Mouse (Mus musculus) CH12F3 (cell line): ENCODE data around the gene Hydin.
"Not testable (repeated sequence)": the region's sequence is repeated elsewhere in the genome, so short reads cannot be mapped to it uniquely, and the experiment has no call there.

ENCODE experiments used
- in situ Hi-C: fragments of 300-500 bp; cut with MboI; formaldehyde crosslinking; loops from 2 replicates; pipeline ENCODE4 v1.14.3; 2020; ENCODE audit warnings: low sequenced_read_pairs

Gene Hydin

DNA sequence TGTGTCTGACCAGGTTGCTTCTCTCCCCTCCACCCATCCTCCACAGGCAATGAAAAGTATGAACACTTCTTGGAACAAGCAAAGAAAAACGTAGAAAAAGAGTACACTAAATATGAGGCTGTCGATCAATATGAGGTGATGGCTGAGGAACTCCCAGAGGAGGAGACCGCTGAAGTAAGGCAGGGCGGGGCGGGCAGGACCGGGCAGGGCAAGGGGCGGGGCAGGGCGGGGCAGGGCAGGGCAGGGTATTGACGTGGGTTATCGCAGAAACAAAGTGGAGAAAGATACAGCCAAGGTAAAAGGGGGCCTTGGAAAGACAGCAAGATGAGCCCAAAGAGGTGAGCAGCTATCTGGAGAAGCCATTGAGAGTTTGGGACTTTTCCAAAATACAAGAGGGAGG lies 236.1 kb downstream of the Hydin start:
- in situ Hi-C loops = no loop called here

DNA sequence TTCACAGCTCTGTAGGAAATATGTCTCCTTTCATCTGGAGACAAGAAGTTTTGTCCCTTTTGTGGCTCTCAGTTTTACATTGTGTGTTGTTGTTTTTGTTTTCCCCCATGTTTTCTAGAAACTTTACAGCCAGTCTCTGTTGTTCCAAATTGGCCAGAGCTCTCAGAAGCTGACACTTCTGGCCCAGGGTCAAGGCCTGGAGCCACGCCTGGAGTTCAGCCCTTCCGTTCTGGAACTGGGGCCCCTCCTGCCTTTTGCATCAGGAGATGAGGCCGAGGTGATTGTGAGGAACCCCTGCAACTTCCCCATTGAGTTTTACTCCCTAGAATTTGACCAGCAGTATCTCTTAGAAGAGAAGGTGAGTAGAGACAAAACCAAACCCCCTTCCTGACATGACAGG lies 242.0 kb downstream of the Hydin start:
- in situ Hi-C loops = no loop called here

DNA sequence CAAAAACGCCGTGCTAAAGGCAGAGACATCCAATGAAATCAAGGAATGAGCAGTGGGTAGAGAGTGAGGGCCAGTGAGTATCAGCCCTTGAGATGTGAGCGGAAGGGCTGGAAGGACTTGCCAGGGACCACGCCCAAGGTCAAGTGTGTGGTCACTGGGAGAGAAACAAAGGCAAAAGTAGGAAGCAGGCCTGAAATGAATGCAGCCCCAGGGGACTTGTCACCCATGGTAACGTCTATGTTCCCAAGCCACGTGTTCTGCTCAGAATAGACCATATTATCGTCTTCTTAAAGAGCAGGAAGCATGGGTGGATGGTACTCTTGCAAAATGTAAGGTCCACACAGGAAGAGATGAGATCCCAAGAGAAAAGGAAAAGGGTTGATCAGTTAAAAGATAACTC lies 253.0 kb downstream of the Hydin start:
- in situ Hi-C loops = no loop called here

DNA sequence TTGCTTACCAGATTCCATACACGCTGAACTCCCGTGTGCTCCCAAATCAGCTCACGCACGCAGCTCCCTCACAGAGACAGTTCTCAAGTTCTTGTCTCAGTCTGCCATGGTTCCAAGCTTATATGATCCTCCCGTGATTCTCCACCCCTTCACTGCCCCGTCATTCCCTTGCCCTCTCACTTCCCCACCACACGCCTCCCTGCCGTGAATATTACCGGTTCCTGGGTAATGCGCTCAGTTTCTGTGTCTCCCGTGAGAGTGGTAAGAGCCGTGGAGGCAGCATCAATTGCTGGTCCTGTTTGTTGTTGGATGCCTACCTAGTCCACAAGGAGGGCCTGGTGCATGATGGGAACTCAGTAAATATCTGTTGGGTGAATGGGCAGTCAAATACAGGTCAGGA lies 255.1 kb downstream of the Hydin start:
- in situ Hi-C loops = no loop called here

DNA sequence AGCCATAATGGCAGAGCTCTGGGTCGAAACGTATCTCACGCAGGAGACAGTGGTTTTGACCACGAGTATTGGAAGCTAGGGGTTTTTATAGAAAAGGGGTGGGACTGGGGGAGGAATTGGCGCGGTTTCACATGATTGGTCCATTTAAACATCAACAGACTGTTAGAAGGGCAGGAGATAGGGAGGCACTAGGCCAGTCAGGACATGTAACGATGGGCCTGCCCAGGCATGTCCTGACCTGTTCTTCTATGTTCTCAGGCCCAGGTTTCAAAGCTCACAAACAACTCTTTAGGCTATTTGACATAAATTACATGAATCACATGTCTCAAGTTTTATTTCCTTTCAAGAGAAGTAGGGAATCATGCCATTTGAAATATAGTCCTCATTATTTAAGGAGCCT lies 255.7 kb downstream of the Hydin start:
- in situ Hi-C loops = not testable (repeated sequence)

DNA sequence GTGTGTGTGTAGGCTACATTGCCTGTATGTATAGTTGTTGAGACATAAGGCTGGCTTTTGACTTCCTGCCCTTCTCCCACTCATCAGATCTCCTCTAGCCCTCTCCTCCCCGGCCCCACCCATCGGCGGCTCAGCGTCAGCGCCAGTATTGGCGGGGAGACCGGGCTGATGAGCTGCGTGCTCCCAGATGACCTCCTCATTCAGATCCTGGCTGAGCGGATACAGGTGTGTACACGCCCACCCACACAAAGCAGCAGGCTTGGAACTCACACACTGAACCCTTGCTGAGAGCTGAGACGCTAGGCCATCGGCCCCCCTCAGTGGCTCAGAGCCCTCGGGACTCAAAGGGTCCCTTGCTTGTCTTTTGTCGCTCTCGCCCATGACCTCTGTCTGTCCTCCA lies 256.2 kb downstream of the Hydin start:
- in situ Hi-C loops = no loop called here

DNA sequence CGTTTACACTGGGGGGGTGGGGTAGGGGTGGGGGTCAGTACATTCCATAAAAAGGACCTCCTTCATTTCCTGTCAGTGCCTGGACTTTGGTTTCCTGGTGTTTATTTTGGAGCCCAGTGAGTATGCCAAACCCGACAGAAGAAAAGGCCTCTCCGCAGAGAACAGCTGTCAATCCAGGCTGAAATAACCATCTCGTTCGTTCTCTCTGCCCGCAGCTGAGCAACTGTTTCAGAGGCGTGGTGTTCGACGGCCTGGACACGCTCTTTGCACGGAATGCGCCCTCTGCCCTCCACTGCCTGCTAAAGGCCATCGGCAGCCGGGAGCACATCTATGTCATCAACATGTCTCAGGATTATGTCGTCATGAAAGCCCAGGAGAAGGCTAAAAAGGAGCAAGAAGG lies 258.5 kb downstream of the Hydin start:
- in situ Hi-C loops = no loop called here

DNA sequence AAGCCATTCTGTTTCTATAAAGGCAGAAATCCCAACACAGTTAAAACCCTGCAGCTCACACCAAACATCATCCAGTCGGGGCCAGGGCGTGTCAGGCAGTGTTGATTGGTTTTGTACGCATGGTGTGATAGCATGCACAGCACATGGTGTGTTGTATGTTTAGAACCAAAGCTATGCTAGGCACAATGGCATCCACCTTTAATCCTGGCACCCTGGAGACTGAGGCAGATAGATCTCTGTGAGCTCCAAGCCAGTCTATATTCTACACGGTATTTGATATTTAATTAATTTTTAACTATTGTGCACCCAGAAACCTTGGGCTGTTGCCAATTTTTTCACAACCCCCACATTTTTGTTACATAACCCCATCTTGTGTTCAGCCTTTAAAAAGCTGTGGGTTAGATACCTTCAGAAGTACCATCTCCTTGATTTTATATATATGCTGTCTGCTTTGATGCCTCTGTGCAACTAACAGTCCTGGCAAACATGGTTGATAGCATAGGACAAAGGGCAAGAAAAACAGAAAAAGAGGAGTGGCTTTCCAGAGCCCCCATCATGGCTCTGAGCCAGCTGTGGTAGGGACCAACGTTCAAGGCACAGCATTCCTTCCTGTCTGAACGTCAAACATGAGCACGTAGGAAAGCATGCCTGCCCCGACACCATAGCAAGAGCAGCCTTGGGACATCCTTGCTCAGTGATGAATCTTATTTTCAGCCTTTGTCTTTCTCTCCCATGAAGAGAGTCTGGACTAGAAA lies 263.4 kb downstream of the Hydin start:
- in situ Hi-C loops = no loop called here

DNA sequence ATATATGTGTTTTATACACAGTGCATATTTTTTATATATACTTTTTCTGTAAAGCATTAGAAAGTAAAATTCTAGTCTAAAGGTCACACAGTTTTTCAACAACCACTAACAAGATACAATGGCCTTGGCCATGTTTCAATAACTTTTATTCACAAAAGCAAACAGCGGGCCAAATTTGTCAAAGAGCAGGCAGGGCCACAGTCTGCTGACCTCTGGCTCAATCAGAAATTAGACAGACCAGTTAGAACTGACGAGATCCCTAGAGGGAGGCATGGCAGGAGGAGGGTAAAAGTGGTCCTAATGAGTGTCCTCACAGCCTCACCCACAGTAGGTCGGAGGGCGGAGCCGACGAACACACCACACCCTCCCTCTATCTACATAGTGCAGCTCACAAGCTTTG lies 267.0 kb downstream of the Hydin start:
- in situ Hi-C loops = no loop called here

DNA sequence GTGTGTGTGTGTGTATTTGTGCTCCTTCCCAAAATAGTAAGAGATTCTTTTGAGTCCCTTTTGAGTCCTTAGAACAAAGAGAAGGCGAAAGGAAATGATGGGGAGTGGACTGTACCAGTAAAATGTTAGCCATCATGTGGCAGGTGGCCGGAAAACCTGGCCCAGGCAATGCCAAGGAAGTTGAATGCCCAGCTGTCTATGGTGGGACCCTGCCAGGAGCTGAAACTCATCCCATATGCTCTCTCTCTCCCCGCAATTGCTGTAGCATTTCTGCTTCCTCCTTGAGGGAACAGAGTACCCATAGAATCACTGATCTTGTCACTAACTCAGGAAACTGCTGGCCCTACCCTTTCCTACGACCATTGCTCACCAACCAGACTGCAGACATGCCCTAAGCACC lies 271.1 kb downstream of the Hydin start:
- in situ Hi-C loops = no loop called here

DNA sequence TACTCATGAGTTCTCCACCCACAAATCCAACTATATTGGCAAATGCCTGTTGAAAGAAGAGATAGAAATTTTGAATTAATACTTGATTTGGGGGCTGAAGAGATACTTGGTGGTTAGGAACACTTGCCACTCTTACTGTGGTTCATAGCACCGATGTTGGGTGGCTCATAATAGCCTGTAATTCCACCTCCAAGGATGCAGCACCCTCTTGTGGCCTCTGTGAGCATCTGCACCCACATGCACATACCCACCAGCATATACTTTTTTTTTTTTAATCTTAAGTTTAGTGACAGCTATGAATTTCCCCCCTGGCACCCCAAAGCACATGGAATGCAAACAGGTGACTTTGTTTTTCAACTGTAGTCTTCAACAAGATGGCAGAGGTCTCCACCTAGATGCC lies 283.6 kb downstream of the Hydin start:
- in situ Hi-C loops = no loop called here

DNA sequence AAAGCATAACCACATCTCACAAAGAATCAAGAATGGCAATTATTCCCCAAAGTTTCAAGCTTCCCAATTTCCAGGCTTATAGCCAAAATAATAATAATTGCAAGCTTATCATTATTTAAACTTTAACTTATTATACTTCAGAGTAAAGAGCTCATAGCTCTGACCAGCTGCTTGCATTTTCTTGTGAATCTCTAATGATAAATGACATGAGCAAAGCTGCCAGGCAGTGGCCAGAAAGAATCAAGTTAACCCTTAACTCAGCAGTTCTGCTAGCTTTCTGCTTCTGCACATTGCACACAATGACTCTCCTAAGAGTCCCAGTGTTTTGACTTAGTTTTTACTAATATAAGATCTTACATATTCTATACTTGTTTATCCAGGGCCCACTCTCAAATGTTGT lies 285.3 kb downstream of the Hydin start:
- in situ Hi-C loops = not testable (repeated sequence)

DNA sequence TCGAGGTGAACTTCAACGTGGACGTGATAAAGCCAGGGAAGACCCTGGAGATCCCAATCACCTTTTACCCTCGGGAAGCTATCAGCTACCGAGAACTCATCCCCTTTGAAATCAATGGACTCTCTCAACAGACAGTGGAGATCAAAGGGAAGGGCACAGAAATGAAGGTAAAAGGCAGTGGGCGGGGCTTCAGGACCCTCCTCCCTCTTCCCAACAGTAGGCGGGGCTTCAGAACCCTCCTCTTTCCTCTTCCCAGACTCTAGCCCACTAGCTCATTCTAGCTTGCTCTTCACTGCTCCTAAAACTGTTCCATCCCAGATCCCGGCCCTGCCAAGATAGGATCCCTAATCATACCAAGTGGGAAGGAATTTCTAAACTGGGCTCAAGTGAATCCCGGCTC lies 325.9 kb downstream of the Hydin start:
- in situ Hi-C loops = no loop called here

DNA sequence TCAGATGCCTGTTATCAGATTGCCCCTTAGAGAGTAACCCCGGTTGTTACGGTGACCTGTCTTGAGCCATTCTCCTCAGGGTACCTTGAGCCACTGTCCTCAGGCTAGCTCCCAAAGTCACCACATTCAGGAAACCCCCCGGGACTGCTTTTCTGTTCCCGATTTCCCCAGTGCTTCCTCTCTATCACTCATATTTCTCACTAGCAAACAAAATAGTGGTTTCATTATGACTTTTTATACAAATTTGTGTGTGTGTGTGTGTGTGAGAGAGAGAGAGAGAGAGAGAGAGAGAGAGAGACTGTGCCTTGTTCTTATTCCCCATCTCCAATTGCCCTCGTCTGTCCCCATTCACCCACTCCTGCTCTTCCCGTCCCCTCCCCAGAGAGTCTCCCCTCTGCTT lies 327.4 kb downstream of the Hydin start:
- in situ Hi-C loops = no loop called here

DNA sequence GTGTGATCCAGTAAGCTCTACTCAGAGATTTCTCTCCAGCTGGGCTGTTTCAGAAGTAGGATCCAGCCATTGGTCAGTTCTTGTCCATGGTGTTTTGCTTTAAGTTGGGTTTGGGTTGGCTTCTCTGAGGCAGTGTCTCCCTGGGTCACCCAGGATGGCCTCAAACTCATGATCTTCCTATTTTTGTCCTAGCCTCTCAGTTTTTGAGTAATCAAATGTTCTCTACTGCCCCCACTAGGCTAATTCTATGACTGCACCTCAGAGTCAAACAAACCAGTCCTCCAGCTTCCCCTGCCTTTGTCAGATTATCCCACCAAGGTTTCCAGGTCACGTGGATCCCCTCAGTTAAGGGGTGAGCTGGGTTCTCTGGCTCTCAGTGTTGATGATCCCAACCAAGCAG lies 337.8 kb downstream of the Hydin start:
- in situ Hi-C loops = no loop called here

DNA sequence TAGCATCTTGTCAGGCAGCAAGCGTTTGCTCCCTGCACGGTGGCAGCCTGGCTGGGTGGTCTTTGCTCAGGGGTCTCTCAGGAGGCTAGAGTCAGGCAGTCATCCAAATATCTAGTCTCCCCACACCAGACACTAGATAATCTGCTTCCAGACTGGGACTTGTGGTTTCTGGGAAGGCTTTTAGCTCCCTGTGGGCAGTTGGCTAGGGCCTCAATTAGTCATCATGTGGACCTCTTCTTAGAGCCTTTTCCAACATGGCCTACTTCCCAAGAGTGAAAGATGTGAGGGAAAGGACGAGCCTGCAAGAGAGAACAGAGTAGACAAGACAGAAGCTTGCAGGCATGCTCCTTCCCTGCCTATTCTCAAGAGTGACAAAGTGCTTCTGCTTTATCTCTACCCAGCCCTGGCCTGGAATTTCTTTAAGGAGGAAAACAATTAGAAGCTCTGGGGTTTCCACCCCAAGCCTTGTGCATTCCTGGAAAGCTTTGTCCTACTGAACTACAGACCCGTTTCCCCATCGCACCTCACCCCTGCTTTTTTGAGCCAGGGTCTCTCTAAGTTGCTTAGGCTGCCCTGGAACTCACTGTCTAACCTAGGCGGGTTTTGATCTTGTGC lies 338.7 kb downstream of the Hydin start:
- in situ Hi-C loops = no loop called here

DNA sequence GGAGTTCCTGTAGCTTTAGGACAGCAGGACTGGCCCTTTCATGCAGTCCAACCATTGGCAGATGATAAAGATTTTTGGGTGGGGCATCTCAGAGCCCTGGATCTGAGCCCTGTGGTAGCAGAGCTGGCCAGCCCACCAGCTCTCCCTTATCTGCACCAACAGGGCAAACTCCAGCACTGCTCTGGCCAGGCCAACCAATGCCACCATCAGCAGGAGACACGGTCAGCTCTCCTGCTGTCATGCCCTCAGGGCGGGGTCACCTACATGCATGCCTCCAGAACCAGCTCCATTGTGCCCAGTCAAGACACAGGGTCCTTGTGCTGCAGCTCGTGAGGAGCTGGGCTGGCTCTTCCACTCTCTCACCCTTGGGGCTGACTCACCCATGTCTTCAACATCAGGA lies 349.0 kb downstream of the Hydin start:
- in situ Hi-C loops = no loop called here

DNA sequence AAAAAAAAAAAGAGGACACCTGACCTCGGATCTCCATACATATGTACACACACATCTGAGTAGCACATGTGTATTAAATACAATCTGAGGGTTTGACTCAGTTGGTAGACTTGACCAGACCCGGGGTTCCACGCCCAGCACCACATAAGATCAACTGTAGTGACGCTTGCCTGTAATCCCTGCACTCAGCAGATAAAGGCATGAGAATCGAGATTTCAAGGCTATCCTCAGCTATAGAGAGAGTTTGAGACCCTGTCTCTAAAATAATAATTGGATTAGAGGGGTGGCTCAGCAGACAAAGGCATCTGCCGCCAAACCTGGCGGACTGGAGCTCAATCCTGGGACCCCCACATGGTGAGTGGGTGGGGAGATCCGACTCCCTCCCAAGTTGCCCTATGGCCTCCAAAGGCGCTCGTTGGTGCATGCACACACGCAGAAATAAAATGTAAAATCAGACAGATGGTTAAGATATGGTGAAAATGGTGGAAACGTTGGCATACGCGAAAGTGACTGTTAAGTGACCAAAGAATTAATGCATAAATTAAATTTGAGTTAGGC lies 351.1 kb downstream of the Hydin start:
- in situ Hi-C loops = no loop called here

DNA sequence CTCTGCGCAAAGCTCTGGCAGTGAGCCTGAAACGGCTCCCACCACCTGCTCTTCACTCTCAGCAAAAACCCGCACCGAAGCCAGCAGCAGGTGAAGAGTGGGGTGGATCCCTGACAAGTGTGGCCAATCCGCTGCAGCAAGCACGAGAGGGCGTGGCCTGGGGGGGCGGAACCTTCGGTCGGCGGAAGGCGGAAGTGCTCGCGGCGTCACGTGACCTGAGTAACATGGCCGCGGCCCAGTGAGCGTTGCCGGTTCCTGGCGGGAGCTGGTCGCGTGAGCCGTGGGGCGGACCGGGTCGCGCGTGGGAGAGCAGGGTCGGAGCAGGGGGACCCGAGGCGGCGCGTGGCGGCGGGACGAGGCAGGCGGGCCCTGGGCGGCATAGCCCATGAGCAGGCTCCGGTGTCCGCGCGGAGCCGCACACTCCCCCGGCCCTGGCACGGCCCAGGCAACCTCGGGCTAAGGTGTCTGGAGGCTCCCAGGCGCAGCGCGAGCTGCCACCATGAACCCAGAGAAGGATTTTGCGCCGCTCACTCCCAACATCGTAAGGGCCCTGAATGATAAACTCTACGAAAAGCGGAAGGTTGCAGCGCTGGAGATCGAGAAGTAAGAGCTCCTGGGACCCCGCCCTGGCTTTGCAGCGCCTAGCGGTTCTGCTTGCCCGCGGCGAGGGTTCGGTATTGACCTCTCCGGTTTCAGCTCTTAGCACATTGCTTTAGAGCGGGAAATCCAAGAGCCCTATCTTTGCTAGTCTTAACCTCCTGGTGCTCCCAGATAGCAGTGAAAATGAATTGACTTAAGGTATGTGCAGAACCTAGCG lies 351.8 kb downstream of the Hydin start, which contains the start of gene Vac14:
Vac14 (plus strand) TSS at position 195 of the 817 bp plus-strand sequence.
- in situ Hi-C loops = no loop called here

DNA sequence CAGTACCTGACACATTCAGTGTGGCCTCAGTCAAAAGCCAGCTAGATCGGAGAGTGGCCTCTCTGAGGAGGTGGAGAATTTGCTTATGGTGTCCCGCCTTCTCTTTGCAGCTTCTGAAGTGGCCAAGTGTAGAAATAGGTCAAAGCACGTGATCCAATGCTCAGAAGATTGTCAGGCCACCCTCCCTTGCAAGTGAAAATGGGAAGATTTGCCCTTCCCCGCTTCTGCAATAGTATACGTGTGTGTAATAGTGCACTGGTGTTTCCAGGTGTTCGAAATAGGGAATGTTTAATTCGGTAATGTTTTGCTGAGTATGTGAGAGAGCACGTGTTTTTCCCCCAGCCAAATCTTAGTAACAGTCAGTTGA lies 352.4 kb downstream of the Hydin start:
- in situ Hi-C loops = no loop called here

DNA sequence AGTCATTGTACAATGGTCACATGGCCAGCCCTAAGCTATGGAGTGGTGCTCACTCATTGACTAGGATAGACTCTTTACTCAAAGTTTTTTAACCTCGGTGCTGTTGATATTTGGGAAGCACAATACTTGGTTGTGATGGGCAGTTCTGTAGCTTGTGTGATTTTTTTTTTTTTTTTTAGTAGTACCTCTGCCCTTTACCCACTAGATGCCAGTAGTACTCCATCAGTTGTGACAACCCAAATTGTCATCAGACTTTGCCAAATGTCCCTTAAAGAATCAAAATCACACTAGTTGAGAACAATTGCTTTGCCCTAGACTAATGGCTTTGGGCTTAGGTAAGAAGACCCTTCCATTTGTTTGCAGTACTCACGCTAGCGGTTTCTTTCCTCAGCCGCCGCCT lies 353.1 kb downstream of the Hydin start:
- in situ Hi-C loops = no loop called here

DNA sequence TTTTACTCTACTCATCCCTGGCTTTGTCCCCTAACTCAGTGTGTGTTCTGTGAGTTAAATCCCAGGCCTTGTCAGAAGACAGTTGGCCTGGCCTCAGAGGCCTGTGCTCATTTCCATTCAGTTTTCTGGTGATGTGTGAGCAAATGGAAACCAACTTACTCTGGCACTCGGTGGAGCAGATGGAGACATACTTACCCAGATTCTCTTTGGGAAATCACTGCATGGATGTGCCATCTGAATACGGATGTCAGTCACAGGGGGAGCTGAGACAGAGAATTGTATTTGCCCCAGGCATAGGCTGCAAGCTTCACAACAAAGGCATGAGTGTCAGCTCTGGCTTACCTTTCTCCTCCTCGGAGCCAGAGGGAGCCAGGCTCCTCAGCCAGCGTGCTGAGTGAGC lies 359.7 kb downstream of the Hydin start:
- in situ Hi-C loops = no loop called here
